Mouse (Mus musculus) kidney, postnatal 10 days (tissue): ENCODE results near the gene Rpgrip1.
"Not testable (repeated sequence)": the region's sequence is repeated elsewhere in the genome, so short reads cannot be mapped to it uniquely, and the experiment has no call there.

Source experiments
- DNase-seq: peaks from one replicate; pipeline ENCODE4 v3.0.0; 2021; ENCODE audit warnings: mixed read lengths

The Rpgrip1 gene

GRCm38 (mm10) chr14:52110346-52110745 is at the start of gene Rpgrip1:
TSS of gene Rpgrip1 (plus strand) at chr14:52110704.
- no peak for DNase-seq

GRCm38 (mm10) chr14:52060800-52061199 is 49.7 kb upstream of the Rpgrip1 start:
- no peak for DNase-seq

- DNase-seq: no peak
Observed at GRCm38 (mm10) chr14:52061798-52062197, 48.7 kb upstream of the Rpgrip1 start.

GRCm38 (mm10) chr14:52066135-52066534 is 44.4 kb upstream of the Rpgrip1 start:
- no peak for DNase-seq

GRCm38 (mm10) chr14:52071599-52072137 is 38.8 kb upstream of the Rpgrip1 start:
- no peak for DNase-seq

- no peak for DNase-seq
Observed at GRCm38 (mm10) chr14:52083083-52083482, 27.4 kb upstream of the Rpgrip1 start.

- DNase-seq: no peak
Observed at GRCm38 (mm10) chr14:52094533-52094932, 16.0 kb upstream of the Rpgrip1 start.

- DNase-seq: not testable (repeated sequence)
Observed at GRCm38 (mm10) chr14:52097191-52097590, 13.3 kb upstream of the Rpgrip1 start.

GRCm38 (mm10) chr14:52098387-52098786 is 12.1 kb upstream of the Rpgrip1 start:
- not testable (repeated sequence) for DNase-seq

- DNase-seq: no peak
Observed at GRCm38 (mm10) chr14:52099563-52099962, 10.9 kb upstream of the Rpgrip1 start.

GRCm38 (mm10) chr14:52100170-52100960 is 10.1 kb upstream of the Rpgrip1 start:
- no peak for DNase-seq

GRCm38 (mm10) chr14:52101285-52102157 is 9.0 kb upstream of the Rpgrip1 start:
- DNase-seq: no peak

GRCm38 (mm10) chr14:52103474-52103855 is 7.0 kb upstream of the Rpgrip1 start:
- no peak for DNase-seq

GRCm38 (mm10) chr14:52103856-52104676 is 6.4 kb upstream of the Rpgrip1 start, which contains the start of gene Hnrnpc:
TSS of gene Hnrnpc (minus strand) at chr14:52104028.
- DNase-seq: peak; percentile 100

GRCm38 (mm10) chr14:52104677-52105285 is 5.7 kb upstream of the Rpgrip1 start:
- no peak for DNase-seq

- no peak for DNase-seq
Observed at GRCm38 (mm10) chr14:52105308-52105707, 5.2 kb upstream of the Rpgrip1 start.

GRCm38 (mm10) chr14:52106741-52107140 is 3.8 kb upstream of the Rpgrip1 start:
- peak; percentile 79 for DNase-seq

- no peak for DNase-seq
Observed at GRCm38 (mm10) chr14:52108025-52108424, 2.5 kb upstream of the Rpgrip1 start.

- DNase-seq: no peak
Observed at GRCm38 (mm10) chr14:52114101-52114500, 3.6 kb downstream of the Rpgrip1 start.

- no peak for DNase-seq
Observed at GRCm38 (mm10) chr14:52117241-52117640, 6.7 kb downstream of the Rpgrip1 start.

GRCm38 (mm10) chr14:52118456-52118822 is 7.9 kb downstream of the Rpgrip1 start:
- peak; percentile 39 for DNase-seq
